Mouse (Mus musculus) layer of hippocampus, adult 9-11 months (tissue): ENCODE measurements at regions not wholly inside any gene's neighbourhood (a gene's known extent, or its start where the extent isn't known, plus 50 kb on each side); places are given as distances from the start of the nearest gene placed in this dataset.

Experiments
- DNase-seq: peaks from one replicate; pipeline ENCODE4 v3.0.0; 2022

GRCm38 (mm10) chr1:13834860-13835840 lies 2258.0 kb downstream of the 4930444P10Rik start:
- no peak for DNase-seq

GRCm38 (mm10) chr1:13807786-13808185 lies 2285.3 kb downstream of the 4930444P10Rik start:
- no peak for DNase-seq

GRCm38 (mm10) chr1:13800460-13800859 lies 2292.7 kb downstream of the 4930444P10Rik start:
- DNase-seq: no peak

- DNase-seq: no peak
Measured at GRCm38 (mm10) chr1:13798848-13799247, 2294.3 kb downstream of the 4930444P10Rik start.

GRCm38 (mm10) chr1:13795196-13795595 lies 2297.9 kb downstream of the 4930444P10Rik start:
- no peak for DNase-seq

- peak; percentile 72 for DNase-seq
Measured at GRCm38 (mm10) chr1:13789318-13790085, 2303.6 kb downstream of the 4930444P10Rik start.

- no peak for DNase-seq
Measured at GRCm38 (mm10) chr1:13787016-13787415, 2306.1 kb downstream of the 4930444P10Rik start.

- DNase-seq: peak; percentile 9
Measured at GRCm38 (mm10) chr1:13784396-13784795, 2308.7 kb downstream of the 4930444P10Rik start.

GRCm38 (mm10) chr1:13782633-13783032 lies 2310.5 kb downstream of the 4930444P10Rik start:
- no peak for DNase-seq

- DNase-seq: no peak
Measured at GRCm38 (mm10) chr1:13772106-13772505, 2321.0 kb downstream of the 4930444P10Rik start.

GRCm38 (mm10) chr1:13771014-13771463 lies 2322.1 kb downstream of the 4930444P10Rik start:
- DNase-seq: no peak

- peak; percentile 44 for DNase-seq
Measured at GRCm38 (mm10) chr1:13752479-13752878, 2338.6 kb downstream of the A830018L16Rik start.

GRCm38 (mm10) chr1:13751381-13751780 lies 2337.5 kb downstream of the A830018L16Rik start:
- no peak for DNase-seq
